Mouse (Mus musculus): ENCODE measurements around the gene Gm17660. TPM values are rescaled to one million over a fixed set of nuclear protein-coding genes. Genes with fewer than 3 reads are reported as not detected.

Gm17660 gene
- polyA plus RNA-seq (2014; fragmentation: Nextera tagmentation; extraction: Ambion mirVana), result not detected in 2 replicates

DNA sequence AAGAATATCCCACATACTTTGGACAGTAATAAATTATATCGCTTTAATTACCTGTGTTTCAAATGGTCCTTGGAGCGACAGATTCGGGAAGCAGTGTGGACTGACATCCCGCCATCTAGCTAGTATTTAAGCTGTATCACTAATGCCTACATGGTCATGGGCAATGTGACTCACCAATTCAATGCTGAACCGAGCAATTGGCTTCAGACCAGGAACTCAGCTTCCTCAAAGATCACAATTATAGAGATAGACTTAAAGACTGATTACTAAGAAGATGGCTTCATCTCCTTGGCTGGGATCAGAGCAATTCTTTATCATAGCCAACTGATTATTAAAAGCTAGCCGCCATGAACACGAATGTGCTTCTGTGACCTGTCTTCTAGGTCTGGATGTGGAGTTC lies at the start of gene Gm17660:
Gm17660 (minus strand) TSS at position 101 of the 400 bp plus-strand sequence.
- no peak within 1 kb of the TSS for H3K27ac ChIP-seq (ENCODE audit: low read depth, low read length)
- WGBS, result 95% methylated on average over 7 of the region's 7 CpGs
- no peak within 1 kb of the TSS for H3K9ac ChIP-seq (ENCODE audit: low read depth, low read length)
- 0 out of 2 replicates have a peak, but pooled peaks cover under 1% of the 10 kb centered on the region for H3K4me1 ChIP-seq (replicated peaks; ENCODE audit: control insufficient read depth, insufficient read depth, low read length)
- H3K4me2 ChIP-seq (replicated peaks; ENCODE audit: low read depth, low read length), result no peak within 1 kb of the TSS
- ATAC-seq (ENCODE audit: low FRiP score), result no peak
- H3K27me3 ChIP-seq (ENCODE audit: control insufficient read depth, insufficient read depth, low read length), result no peaks in the 10 kb centered on the region
- no peak within 1 kb of the TSS for H3K4me3 ChIP-seq (ENCODE audit: low read depth, low read length)
- no peaks in the 10 kb centered on the region for H3K36me3 ChIP-seq (ENCODE audit: control insufficient read depth, insufficient read depth, low read length)
- DNase-seq (ENCODE audit: low spot score), result no peak
- no peaks in the 10 kb centered on the region for H3K9me3 ChIP-seq (ENCODE audit: control insufficient read depth, low read length)

GRCm38 (mm10) chr5:104126561-104127320 lies 49.3 kb upstream of the Gm17660 start:
- Histone ChIP-seq H3K9ac (ENCODE audit: low read depth, low read length) (no peak overlapping the region), H3K9me3 (ENCODE audit: control insufficient read depth, low read length) (no peaks in the 10 kb centered on the region), H3K4me2 (replicated peaks; ENCODE audit: low read depth, low read length) (no peak overlapping the region), H3K27me3 (ENCODE audit: control insufficient read depth, insufficient read depth, low read length) (no peaks in the 10 kb centered on the region), H3K27ac (ENCODE audit: low read depth, low read length) (no peak overlapping the region), H3K4me1 (replicated peaks; ENCODE audit: control insufficient read depth, insufficient read depth, low read length) (no peaks in the 10 kb centered on the region), H3K4me3 (ENCODE audit: low read depth, low read length) (no peak overlapping the region), H3K36me3 (ENCODE audit: control insufficient read depth, insufficient read depth, low read length) (no peaks in the 10 kb centered on the region)
- no peak for ATAC-seq (ENCODE audit: low FRiP score)
- WGBS, result 85% methylated on average over 12 of the region's 12 CpGs
- DNase-seq (ENCODE audit: low spot score), result no peak

DNA sequence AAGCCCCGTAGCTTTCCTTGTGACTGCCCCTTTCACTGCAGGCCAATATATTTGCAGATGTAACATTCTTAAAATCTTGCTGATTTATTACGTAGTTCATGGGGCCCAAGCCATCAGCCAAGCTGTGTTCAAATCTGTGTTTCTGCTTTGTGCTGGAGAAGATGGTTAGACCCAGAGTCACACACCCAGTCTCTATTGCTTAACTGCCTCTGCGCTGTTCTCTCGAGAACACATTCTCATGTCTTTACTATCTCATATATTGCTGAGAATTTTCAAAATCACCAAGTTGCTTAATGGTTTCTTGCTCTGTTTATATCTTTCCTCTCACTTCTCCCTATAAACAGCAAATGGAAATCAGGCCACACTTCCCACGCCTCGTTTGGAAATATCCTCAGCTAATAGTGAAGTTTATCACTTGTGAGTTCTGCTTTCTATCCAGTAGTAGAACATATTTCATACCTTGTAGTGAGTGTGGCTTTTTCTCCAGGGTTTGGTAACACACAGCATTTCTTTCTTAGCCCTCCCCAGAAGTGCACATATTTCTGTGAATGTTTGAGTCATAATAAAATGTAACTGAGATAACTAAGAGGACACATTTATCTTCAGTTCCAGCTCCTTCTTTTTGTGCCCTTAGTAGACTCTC lies 46.7 kb upstream of the Gm17660 start:
- ATAC-seq (ENCODE audit: low FRiP score), result no peak
- no peak overlapping the region for H3K4me3 ChIP-seq (ENCODE audit: low read depth, low read length)

GRCm38 (mm10) chr5:104115890-104116289 lies 38.5 kb upstream of the Gm17660 start:
- Histone ChIP-seq H3K36me3 (ENCODE audit: control insufficient read depth, insufficient read depth, low read length) (no peaks in the 10 kb centered on the region), H3K4me1 (replicated peaks; ENCODE audit: control insufficient read depth, insufficient read depth, low read length) (peaks cover 7% of the 10 kb centered on the region), H3K4me3 (ENCODE audit: low read depth, low read length) (no peak overlapping the region), H3K9ac (ENCODE audit: low read depth, low read length) (no peak overlapping the region), H3K4me2 (replicated peaks; ENCODE audit: low read depth, low read length) (no peak overlapping the region), H3K9me3 (ENCODE audit: control insufficient read depth, low read length) (no peaks in the 10 kb centered on the region), H3K27me3 (ENCODE audit: control insufficient read depth, insufficient read depth, low read length) (no peaks in the 10 kb centered on the region), H3K27ac (ENCODE audit: low read depth, low read length) (no peak overlapping the region)
- DNase-seq (ENCODE audit: low spot score) (no peak), ATAC-seq (ENCODE audit: low FRiP score) (no peak)
- 95% methylated on average over 4 of the region's 4 CpGs for WGBS

More for the DNA sequence above, 46.7 kb upstream of the Gm17660 start:
- Histone ChIP-seq H3K36me3 (ENCODE audit: control insufficient read depth, insufficient read depth, low read length) (no peaks in the 10 kb centered on the region), H3K27ac (ENCODE audit: low read depth, low read length) (no peak overlapping the region), H3K9ac (ENCODE audit: low read depth, low read length) (no peak overlapping the region), H3K4me1 (replicated peaks; ENCODE audit: control insufficient read depth, insufficient read depth, low read length) (no peaks in the 10 kb centered on the region), H3K4me2 (replicated peaks; ENCODE audit: low read depth, low read length) (no peak overlapping the region), H3K9me3 (ENCODE audit: control insufficient read depth, low read length) (no peaks in the 10 kb centered on the region), H3K27me3 (ENCODE audit: control insufficient read depth, insufficient read depth, low read length) (no peaks in the 10 kb centered on the region)
- WGBS, result 89% methylated on average over 6 of the region's 6 CpGs
- no peak for DNase-seq (ENCODE audit: low spot score)

GRCm38 (mm10) chr5:104115118-104115517 lies 37.7 kb upstream of the Gm17660 start:
- ATAC-seq (ENCODE audit: low FRiP score), result no peak
- WGBS, result 74% methylated on average over 14 of the region's 14 CpGs
- H3K27ac ChIP-seq (ENCODE audit: low read depth, low read length), result no peak overlapping the region; the same call in 1 of the 2 replicates
- H3K9me3 ChIP-seq (ENCODE audit: control insufficient read depth, low read length), result no peaks in the 10 kb centered on the region
- DNase-seq (ENCODE audit: low spot score), result no peak
- no peaks in the 10 kb centered on the region for H3K27me3 ChIP-seq (ENCODE audit: control insufficient read depth, insufficient read depth, low read length)
- H3K4me3 ChIP-seq (ENCODE audit: low read depth, low read length), result no peak overlapping the region
- no peak overlapping the region for H3K4me2 ChIP-seq (replicated peaks; ENCODE audit: low read depth, low read length)
- no peaks in the 10 kb centered on the region for H3K36me3 ChIP-seq (ENCODE audit: control insufficient read depth, insufficient read depth, low read length)
- peaks cover 9% of the 10 kb centered on the region for H3K4me1 ChIP-seq (replicated peaks; ENCODE audit: control insufficient read depth, insufficient read depth, low read length)
- H3K9ac ChIP-seq (ENCODE audit: low read depth, low read length), result no peak overlapping the region

GRCm38 (mm10) chr5:104113491-104114172 lies 36.2 kb upstream of the Gm17660 start, which contains the start of gene Sparcl1:
TSS of gene Sparcl1 (minus strand) at chr5:104113733.
- Histone ChIP-seq H3K27me3 (ENCODE audit: control insufficient read depth, insufficient read depth, low read length) (no peaks in the 10 kb centered on the region), H3K9me3 (ENCODE audit: control insufficient read depth, low read length) (no peaks in the 10 kb centered on the region), H3K4me3 (ENCODE audit: low read depth, low read length) (0 out of 2 replicates have a peak within 1 kb of the TSS, but pooled peaks have one; percentile 13), H3K9ac (ENCODE audit: low read depth, low read length) (peak within 1 kb of the TSS; percentile 12; the same call in 1 of the 2 replicates), H3K27ac (ENCODE audit: low read depth, low read length) (peak within 1 kb of the TSS; percentile 78), H3K36me3 (ENCODE audit: control insufficient read depth, insufficient read depth, low read length) (no peaks in the 10 kb centered on the region), H3K4me1 (replicated peaks; ENCODE audit: control insufficient read depth, insufficient read depth, low read length) (peaks cover 10% of the 10 kb centered on the region), H3K4me2 (replicated peaks; ENCODE audit: low read depth, low read length) (peak within 1 kb of the TSS; percentile 26)
- ATAC-seq (ENCODE audit: low FRiP score) (no peak), DNase-seq (ENCODE audit: low spot score) (peak; percentile 44)
- 23% methylated on average over 15 of the region's 15 CpGs for WGBS

DNA sequence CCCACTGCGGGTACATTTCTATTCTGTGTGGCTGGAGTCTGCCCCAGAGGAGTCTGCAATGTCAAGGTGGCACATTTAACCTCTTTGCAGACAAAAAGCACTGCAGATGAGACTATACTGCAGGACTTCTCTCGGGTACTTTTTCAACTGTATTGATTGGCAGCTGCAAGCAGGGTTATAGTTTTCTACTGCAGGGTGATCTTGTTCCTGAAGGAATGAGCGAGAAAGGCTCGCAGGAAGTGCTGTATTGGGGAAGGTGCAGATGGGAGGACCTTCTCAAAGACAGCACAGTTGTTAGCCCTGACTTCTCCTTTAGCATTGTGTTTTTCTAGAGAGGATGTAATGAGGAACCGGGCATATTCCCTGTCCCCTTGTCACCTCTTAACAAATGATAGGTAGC lies 35.1 kb upstream of the Gm17660 start:
- H3K27ac ChIP-seq (ENCODE audit: low read depth, low read length), result peak overlapping the region; percentile 78
- ATAC-seq (ENCODE audit: low FRiP score) (no peak), DNase-seq (ENCODE audit: low spot score) (peak; percentile 33)
- H3K4me3 ChIP-seq (ENCODE audit: low read depth, low read length), result 0 out of 2 replicates have a peak overlapping the region, but pooled peaks have one; percentile 13
- H3K27me3 ChIP-seq (ENCODE audit: control insufficient read depth, insufficient read depth, low read length), result no peaks in the 10 kb centered on the region
- H3K36me3 ChIP-seq (ENCODE audit: control insufficient read depth, insufficient read depth, low read length), result no peaks in the 10 kb centered on the region
- H3K9me3 ChIP-seq (ENCODE audit: control insufficient read depth, low read length), result no peaks in the 10 kb centered on the region
- peak overlapping the region; percentile 26 for H3K4me2 ChIP-seq (replicated peaks; ENCODE audit: low read depth, low read length)
- H3K9ac ChIP-seq (ENCODE audit: low read depth, low read length), result peak overlapping the region; percentile 12; the same call in 1 of the 2 replicates
- peaks cover 18% of the 10 kb centered on the region for H3K4me1 ChIP-seq (replicated peaks; ENCODE audit: control insufficient read depth, insufficient read depth, low read length)
- 17% methylated on average over 5 of the region's 5 CpGs for WGBS

- H3K27ac ChIP-seq (ENCODE audit: low read depth, low read length), result peak overlapping the region; percentile 89
- 0 out of 2 replicates have a peak overlapping the region, but pooled peaks have one; percentile 11 for H3K4me2 ChIP-seq (replicated peaks; ENCODE audit: low read depth, low read length)
- peak; percentile 47 for DNase-seq (ENCODE audit: low spot score)
- no peaks in the 10 kb centered on the region for H3K9me3 ChIP-seq (ENCODE audit: control insufficient read depth, low read length)
- 0 out of 2 replicates have a peak overlapping the region, but pooled peaks have one; percentile 2 for H3K4me3 ChIP-seq (ENCODE audit: low read depth, low read length)
- ATAC-seq (ENCODE audit: low FRiP score), result no peak
- peaks cover 18% of the 10 kb centered on the region for H3K4me1 ChIP-seq (replicated peaks; ENCODE audit: control insufficient read depth, insufficient read depth, low read length)
- H3K9ac ChIP-seq (ENCODE audit: low read depth, low read length), result no peak overlapping the region; the same call in 1 of the 2 replicates
- H3K27me3 ChIP-seq (ENCODE audit: control insufficient read depth, insufficient read depth, low read length), result no peaks in the 10 kb centered on the region
- WGBS, result 16% methylated on average over 9 of the region's 9 CpGs
- H3K36me3 ChIP-seq (ENCODE audit: control insufficient read depth, insufficient read depth, low read length), result no peaks in the 10 kb centered on the region
Measured at GRCm38 (mm10) chr5:104112016-104112415, 34.6 kb upstream of the Gm17660 start.
